In the genomic region with DNA sequence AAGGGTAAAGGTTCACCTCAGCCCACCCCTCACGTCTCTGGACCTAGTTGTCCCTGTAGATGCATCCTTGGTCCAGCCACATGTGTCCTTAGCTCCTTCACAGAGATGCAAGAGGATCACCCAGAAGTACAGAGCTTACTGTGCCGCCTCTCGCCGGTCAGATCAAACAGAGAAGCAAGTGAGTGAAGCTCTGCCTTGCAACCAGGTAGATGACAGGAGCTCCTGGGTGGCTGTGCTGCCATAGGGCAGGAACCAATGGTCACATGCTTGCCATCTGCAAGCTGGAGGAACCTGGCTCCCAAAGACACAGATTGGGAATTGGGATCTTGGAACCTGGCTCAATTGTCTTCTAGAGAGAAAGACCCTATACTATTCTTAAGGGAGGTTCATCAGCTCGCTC, we compare ENCODE assay signal across 17 mouse cellular contexts. TPM values are rescaled to one million over a fixed set of nuclear protein-coding genes. Genes with fewer than 3 reads are reported as not detected.
DNase-seq lines count a peak whose midpoint lies in the region; ATAC-seq lines count a peak whose summit lies in the region.
"Had no signal": no experiment of that assay in that cellular context is flagged by ENCODE, and none has a peak within 500 bp of the region (broad histone marks: within the 10 kb centered on the region; RNA-seq: fewer than 3 reads in every experiment).

No protein-coding gene starts in this region.

- ATAC-seq in hindbrain, embryonic 13.5 days (ENCODE audit: low FRiP score), result no peak
- no peak for ATAC-seq in hindbrain, embryonic 14.5 days (ENCODE audit: low FRiP score)
- no peak for ATAC-seq in neural tube, embryonic 13.5 days (ENCODE audit: low read depth)
- ATAC-seq: intestine, embryonic 15.5 days; liver, postnatal 0 days had no signal

- H3K4me3 ChIP-seq in hindbrain, embryonic 13.5 days, result peak overlapping the region; percentile 93
- no peak overlapping the region for H3K4me3 ChIP-seq in hindbrain, embryonic 10.5 days
- H3K4me3 ChIP-seq in hindbrain, embryonic 14.5 days (replicated peaks; ENCODE audit: low read length), result no peak overlapping the region
- peak overlapping the region; percentile 95 for H3K4me3 ChIP-seq in neural tube, embryonic 13.5 days

- no peak for DNase-seq in hindbrain, embryonic 10.5 days (ENCODE audit: low spot score)
- DNase-seq in cerebellum, adult 9-10 months, result peak; percentile 89
- DNase-seq in hindbrain, embryonic 14.5 days (ENCODE audit: low spot score), result no peak
- DNase-seq in heart, postnatal 25 days (ENCODE audit: low spot score), result no peak
- no peak for DNase-seq in layer of hippocampus, adult 18-20 months (ENCODE audit: low spot score in 2 of 2)
- DNase-seq in layer of hippocampus, postnatal 10 days (ENCODE audit: low spot score in 2 of 2), result no peak
- DNase-seq: adrenal gland, adult 8-10 months; gastrocnemius, adult 2 months; heart, adult 2 months; layer of hippocampus, adult 9-11 months; liver, postnatal 0 days; right cerebral cortex, adult 18-20 months; spleen, adult 18-20 months had no signal

- H3K9me3 ChIP-seq in hindbrain, embryonic 13.5 days, result no peaks in the 10 kb centered on the region
- H3K9me3 ChIP-seq in hindbrain, embryonic 10.5 days, result no peaks in the 10 kb centered on the region
- no peaks in the 10 kb centered on the region for H3K9me3 ChIP-seq in hindbrain, embryonic 14.5 days (ENCODE audit: control insufficient read depth, low read length)
- H3K9me3 ChIP-seq in neural tube, embryonic 13.5 days, result no peaks in the 10 kb centered on the region
- H3K9me3 ChIP-seq: intestine, embryonic 15.5 days; limb, embryonic 15.5 days had no signal

- 0 out of 2 replicates have a peak overlapping the region, but pooled peaks have one; percentile 94 for H3K9ac ChIP-seq in hindbrain, embryonic 13.5 days
- H3K9ac ChIP-seq in hindbrain, embryonic 14.5 days, result no peak overlapping the region; the same call in 1 of the 2 replicates
- H3K9ac ChIP-seq in neural tube, embryonic 13.5 days, result 0 out of 2 replicates have a peak overlapping the region, but pooled peaks have one; percentile 95
- H3K9ac ChIP-seq: intestine, embryonic 15.5 days; limb, embryonic 15.5 days; liver, postnatal 0 days had no signal

- intact Hi-C loops in heart, postnatal 25 days (cut with DNase I), result loop anchor here (2.0 kb wide), 1 partner anchor 21 kb away; no protein-coding TSS in a partner anchor

- WGBS in hindbrain, embryonic 13.5 days, result 93% methylated on average over 5 of the region's 5 CpGs
- 78% methylated on average over 5 of the region's 5 CpGs for WGBS in hindbrain, embryonic 10.5 days
- WGBS in hindbrain, embryonic 14.5 days, result 90% methylated on average over 5 of the region's 5 CpGs
- 83% methylated on average over 5 of the region's 5 CpGs for WGBS in neural tube, embryonic 13.5 days

- H3K27me3 ChIP-seq in hindbrain, embryonic 13.5 days, result no peaks in the 10 kb centered on the region
- peaks cover 36% of the 10 kb centered on the region for H3K27me3 ChIP-seq in hindbrain, embryonic 10.5 days (ENCODE audit: insufficient read depth, poor library complexity, severe bottlenecking)
- no peaks in the 10 kb centered on the region for H3K27me3 ChIP-seq in hindbrain, embryonic 14.5 days (ENCODE audit: control insufficient read depth, insufficient read depth, low read length)
- no peaks in the 10 kb centered on the region for H3K27me3 ChIP-seq in neural tube, embryonic 13.5 days

- no peaks in the 10 kb centered on the region for H3K36me3 ChIP-seq in hindbrain, embryonic 13.5 days
- no peaks in the 10 kb centered on the region for H3K36me3 ChIP-seq in hindbrain, embryonic 10.5 days
- H3K36me3 ChIP-seq in hindbrain, embryonic 14.5 days (replicated peaks; ENCODE audit: control insufficient read depth, insufficient read depth), result no peaks in the 10 kb centered on the region
- H3K36me3 ChIP-seq in neural tube, embryonic 13.5 days, result no peaks in the 10 kb centered on the region
- H3K36me3 ChIP-seq: intestine, embryonic 15.5 days; limb, embryonic 15.5 days had no signal

- peaks cover 29% of the 10 kb centered on the region for H3K4me1 ChIP-seq in hindbrain, embryonic 13.5 days (replicated peaks)
- peaks cover 12% of the 10 kb centered on the region for H3K4me1 ChIP-seq in hindbrain, embryonic 10.5 days (replicated peaks)
- H3K4me1 ChIP-seq in hindbrain, embryonic 14.5 days (replicated peaks; ENCODE audit: control insufficient read depth, insufficient read depth, low read length), result peaks cover 17% of the 10 kb centered on the region
- H3K4me1 ChIP-seq in neural tube, embryonic 13.5 days (replicated peaks), result peaks cover 26% of the 10 kb centered on the region

- H3K27ac ChIP-seq in hindbrain, embryonic 13.5 days, result no peak overlapping the region
- H3K27ac ChIP-seq in hindbrain, embryonic 10.5 days, result no peak overlapping the region
- no peak overlapping the region for H3K27ac ChIP-seq in hindbrain, embryonic 14.5 days
- H3K27ac ChIP-seq in neural tube, embryonic 13.5 days (replicated peaks), result no peak overlapping the region
- H3K27ac ChIP-seq: gastrocnemius, adult 2 months; heart, adult 2 months; intestine, embryonic 15.5 days; limb, embryonic 15.5 days had no signal

- peak overlapping the region; percentile 79 for H3K4me2 ChIP-seq in hindbrain, embryonic 13.5 days
- H3K4me2 ChIP-seq in hindbrain, embryonic 14.5 days (replicated peaks), result peak overlapping the region; percentile 75
- peak overlapping the region; percentile 79 for H3K4me2 ChIP-seq in neural tube, embryonic 13.5 days

RNA-seq across cellular contexts. Expression of a gene that starts 2.0 kb away (rescaled TPM):
- 44.1 and 49.8 TPM in 2 replicates for polyA plus RNA-seq in hindbrain, embryonic 13.5 days (2015; fragmentation: Nextera tagmentation; extraction: Ambion mirVana)
- 4.5 and 7.3 TPM in 2 replicates for polyA plus RNA-seq in hindbrain, embryonic 10.5 days (2016; fragmentation: Nextera tagmentation; extraction: Ambion mirVana)
- polyA plus RNA-seq in hindbrain, embryonic 14.5 days (2014; fragmentation: Nextera tagmentation; extraction: Ambion mirVana), result 62.2 and 69.6 TPM in 2 replicates
- polyA plus RNA-seq in neural tube, embryonic 13.5 days (2015; fragmentation: Nextera tagmentation; extraction: Ambion mirVana), result 44.2 and 50.6 TPM in 2 replicates
- 1 to 10 TPM; 3.8 to 5.0 TPM for total RNA-seq in heart, postnatal 25 days (2021)
- total RNA-seq in layer of hippocampus, adult 18-20 months (2021), result 10 to 100 TPM; 26.4 to 26.5 TPM
- 10 to 100 TPM; 88.7 to 96.9 TPM for total RNA-seq in layer of hippocampus, postnatal 10 days (2021)

RNA-seq across cellular contexts. Expression of a gene that starts 23.5 kb away (rescaled TPM):
- polyA plus RNA-seq in hindbrain, embryonic 13.5 days (2015; fragmentation: Nextera tagmentation; extraction: Ambion mirVana), result 2.1 and 2.5 TPM in 2 replicates
- polyA plus RNA-seq in hindbrain, embryonic 10.5 days (2016; fragmentation: Nextera tagmentation; extraction: Ambion mirVana), result 6.7 TPM in 2 replicates
- polyA plus RNA-seq in hindbrain, embryonic 14.5 days (2014; fragmentation: Nextera tagmentation; extraction: Ambion mirVana), result 2.4 and 2.8 TPM in 2 replicates
- 3.6 and 4.4 TPM in 2 replicates for polyA plus RNA-seq in neural tube, embryonic 13.5 days (2015; fragmentation: Nextera tagmentation; extraction: Ambion mirVana)
- 1 to 10 TPM; 2.6 to 3.6 TPM for total RNA-seq in heart, postnatal 25 days (2021)
- 10 to 100 TPM; 19.1 to 20.1 TPM for total RNA-seq in layer of hippocampus, adult 18-20 months (2021)
- total RNA-seq in layer of hippocampus, postnatal 10 days (2021), result 1 to 10 TPM; 2.6 to 2.9 TPM

Comparison
In these comparisons a context has a peak if more than half of its experiments do, and no peak if none do; other contexts are left out.
1. H3K4me3 ChIP-seq: peak in hindbrain, embryonic 13.5 days (single experiment) and neural tube, embryonic 13.5 days (single experiment); none in hindbrain, embryonic 10.5 days (single experiment) and hindbrain, embryonic 14.5 days (single experiment).
2. Peak in every context shown above with its lines, with median percentiles within 50 percentile points of each other: H3K4me2 ChIP-seq.